Mouse (Mus musculus) thymus, postnatal 25 days (tissue): ENCODE measurements around the gene Mfsd2a.
A peak's percentile ranks its signal among the peaks of the same experiment; 100 is the strongest.

ENCODE experiments used
- DNase-seq: peaks from one replicate; pipeline ENCODE4 v3.0.0; 2022

The Mfsd2a gene

DNA sequence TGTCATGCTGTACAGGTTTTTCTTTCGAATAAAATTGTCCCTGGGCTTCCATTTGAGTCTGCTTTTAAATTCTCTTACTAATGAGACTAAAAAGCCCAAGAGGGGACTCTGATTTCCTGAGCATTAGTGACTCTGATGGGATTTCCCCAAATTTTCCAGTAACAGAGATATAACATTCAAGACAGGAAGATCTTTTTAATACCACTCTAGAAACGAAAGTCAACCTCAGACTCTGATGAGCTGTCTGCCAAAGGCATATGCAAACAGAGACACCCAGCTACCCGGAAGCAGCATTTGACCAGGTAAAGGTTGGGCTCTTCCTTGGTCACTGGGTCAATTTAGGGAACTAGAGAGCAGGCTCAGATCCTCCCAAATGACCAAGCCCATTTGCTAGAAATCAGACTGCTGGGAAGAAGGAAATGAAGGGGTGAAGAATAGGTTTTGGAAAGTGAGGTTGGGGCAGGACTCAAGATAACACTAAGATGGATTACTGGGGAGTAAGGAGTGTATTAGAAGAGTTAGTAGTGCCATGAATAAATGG, 27.9 kb downstream of the Mfsd2a start:
- peak; percentile 41 for DNase-seq

DNA sequence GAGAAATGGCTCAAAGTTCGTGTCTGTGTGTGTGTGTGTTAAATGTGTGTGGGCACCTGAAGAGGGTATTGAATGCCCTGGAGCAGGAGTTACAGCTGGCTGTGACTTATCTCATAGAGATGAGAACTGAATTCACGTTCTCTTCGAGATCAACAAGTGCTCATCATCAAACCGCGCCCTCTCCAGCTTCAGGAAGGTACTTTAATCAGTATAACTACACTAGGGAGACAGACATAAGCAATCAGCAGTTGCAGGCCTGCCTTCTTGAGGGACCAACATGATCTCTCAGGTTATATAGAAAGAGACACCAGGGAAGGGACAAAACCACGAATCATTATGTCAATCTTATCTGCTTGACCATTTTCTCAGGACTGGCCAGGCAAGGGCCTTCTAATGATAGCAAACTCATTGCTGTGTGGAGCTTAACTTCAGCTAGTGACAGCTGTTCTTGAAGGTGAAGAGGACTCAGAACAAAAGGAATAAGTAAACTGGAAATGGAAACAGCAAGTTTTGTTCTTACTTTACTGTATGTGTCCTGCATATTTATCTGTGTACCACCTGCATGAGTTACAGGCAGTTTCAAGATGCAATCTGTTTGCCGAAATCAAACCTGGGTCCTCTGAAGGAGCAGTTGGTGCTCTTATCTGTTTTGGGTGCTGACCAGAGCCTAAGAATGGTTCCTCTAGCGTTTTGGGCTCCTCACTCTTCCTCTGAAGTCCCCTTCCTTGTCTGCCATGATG, 28.6 kb downstream of the Mfsd2a start:
- peak; percentile 27 for DNase-seq

DNA sequence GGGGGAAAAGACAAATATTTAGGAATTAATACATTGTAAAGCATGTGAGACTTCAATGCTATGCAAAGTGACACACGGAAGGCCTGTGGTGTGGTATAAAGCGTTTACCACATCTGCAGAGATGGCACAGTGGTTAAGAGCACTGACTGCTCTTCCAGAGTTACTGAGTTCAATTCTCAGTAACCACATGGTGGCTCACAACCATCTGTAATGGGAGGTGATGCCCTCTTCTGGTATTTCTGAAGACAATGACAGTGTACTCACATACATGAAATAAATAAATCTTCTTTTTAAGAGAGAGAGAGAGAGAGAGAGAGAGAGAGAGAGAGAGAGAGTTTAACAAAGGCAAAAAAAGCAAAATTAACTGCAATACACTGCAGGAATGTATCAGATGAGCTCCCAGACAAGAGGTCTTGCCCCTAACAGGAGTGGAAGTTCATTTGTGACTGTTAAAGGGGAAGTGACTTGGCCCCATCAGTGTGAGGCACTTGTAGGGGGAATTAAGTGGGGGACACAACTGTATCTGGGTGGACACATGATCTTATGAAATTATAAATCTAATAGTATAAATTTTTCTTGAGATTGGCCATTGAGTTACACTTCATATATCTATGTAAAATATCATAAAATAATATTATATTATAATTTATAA, 29.9 kb downstream of the Mfsd2a start:
- DNase-seq, result no peak

DNA sequence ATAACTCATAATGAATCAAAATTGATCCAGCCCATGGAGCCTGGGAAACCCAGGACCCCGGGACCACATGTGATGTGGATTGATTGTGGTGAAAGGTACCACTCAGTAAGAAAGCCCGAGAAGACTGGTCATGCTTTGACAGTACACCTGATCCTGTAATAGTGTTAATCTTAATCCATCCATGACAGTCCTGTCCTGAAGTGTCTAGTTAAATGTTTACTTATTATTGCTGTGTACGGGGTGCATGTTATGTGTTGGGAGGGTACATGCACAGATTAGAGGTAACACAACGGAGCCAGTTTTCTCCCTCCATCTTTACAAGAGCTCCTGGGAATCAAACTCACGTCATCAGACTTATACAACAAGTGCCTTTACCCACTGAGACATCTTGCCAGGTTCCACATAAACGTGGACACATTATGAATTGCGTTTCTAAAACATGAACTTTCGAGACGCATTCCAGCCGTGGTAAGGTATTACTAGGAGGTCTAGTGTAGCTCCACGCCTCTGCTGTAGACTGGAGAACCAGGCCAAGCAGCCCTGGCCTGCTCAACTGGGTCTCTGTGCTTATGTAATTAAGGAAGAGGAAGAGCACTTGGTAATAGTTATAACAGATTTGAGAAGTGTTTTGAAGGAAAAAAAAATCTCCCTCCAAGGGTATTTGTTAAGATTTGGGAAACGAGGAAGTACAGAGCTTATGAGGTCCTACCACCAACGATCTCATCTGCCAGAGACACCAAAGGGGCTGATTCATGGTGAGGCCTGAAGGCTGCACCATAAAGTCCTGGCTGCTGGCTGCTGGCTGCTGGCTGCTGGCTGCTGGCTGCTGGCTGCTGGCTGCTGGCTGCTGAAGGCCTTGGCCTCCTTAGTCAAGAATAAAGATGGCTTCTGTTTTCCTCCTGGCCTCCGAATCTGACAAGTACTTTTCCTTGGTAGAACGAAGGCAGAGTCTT, 37.3 kb downstream of the Mfsd2a start:
- DNase-seq, result no peak

DNA sequence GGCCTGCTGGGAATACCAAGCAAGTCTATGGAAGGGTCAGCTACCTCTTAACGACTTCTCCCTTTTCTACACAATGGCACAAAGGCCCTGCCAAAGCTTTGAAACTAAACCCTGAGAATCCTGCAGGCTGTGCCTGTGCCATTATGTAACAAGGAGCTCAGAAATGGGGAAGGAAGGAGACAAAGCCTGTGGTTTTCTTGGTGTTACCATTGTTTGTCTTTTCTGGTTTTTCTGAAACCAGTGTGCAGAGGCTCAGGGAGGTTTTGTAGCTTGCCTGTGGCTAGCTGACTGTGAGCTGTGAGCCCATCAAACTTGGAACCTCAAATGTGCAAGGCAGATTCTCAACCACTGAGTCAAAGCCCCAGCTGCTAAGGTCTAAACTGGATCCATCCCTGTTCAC, 38.1 kb downstream of the Mfsd2a start:
- DNase-seq, result no peak

DNA sequence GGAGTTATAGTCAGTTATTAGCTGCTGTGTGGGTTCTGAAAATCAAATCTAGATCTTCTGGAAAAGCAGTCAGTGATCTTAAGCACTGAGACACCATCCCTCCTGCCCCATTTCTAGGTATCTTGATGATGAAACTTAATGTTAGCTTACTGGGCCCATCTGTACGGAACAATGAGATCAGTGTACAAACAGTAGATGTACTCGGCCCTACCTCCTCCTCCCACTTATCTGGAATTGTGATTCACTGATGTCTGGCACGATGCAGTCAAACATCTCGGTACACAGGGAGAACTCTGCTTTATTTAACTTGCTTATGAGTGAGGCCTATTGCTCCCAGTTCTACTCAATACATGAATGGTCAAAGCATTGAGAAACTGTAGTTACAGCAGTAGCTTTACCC, 45.0 kb downstream of the Mfsd2a start:
- no peak for DNase-seq

DNA sequence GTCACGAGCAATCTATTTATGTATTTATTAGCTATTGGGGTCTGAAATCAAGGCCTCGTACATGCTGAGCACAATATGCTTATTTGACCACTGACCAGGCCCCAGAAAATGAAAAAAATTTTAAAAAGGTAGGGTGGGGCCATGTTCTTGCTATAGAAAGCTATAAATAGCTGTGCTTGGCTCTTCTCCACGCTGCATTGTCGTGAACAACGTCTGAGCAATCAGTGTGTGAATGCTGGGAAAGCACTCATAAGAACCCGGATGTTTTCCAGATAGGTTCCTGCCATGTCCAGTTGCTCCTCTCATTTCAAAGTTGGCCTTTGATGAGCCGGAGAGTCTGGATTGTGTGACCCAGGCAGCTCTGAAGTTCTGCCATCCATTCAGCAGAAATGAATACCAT, 46.8 kb downstream of the Mfsd2a start:
- no peak for DNase-seq

DNA sequence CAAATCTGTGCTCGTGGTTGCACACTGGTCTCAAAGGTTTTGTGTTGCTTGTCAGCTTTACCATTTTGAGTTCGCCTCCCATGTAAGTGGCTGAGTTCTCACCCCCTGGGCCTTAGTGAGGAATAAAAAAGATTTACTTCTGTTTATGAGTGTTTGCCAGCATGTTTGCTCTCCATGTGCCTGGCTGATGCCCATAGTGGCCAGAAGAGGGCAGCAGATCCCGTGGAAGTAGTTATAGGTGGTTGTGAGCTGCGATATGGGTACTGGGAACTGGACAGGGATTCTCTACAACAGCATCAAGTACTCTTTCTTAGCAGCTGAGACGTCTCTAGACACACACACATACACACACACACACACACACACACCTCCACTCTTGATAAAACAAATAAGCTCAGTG, 48.4 kb downstream of the Mfsd2a start:
- no peak for DNase-seq

DNA sequence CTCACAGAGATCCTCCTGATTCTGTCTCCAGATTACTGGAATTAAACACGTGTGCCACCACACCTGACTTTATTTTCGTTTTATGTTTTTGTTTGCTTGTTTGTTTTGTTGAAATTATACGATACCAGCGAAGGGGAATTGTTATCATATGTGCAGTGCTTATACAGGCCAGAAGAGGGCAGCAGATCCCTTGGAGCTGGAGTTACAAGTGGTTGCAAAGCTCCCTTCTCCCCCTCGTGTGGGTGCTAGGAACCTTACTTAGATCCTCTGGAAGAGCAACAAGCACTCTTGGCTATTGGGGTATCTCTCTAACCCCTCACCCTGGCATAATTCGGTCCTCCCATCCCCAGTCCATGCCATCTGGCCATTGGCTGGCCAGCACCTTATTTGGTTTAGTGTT, 50.4 kb downstream of the Mfsd2a start:
- DNase-seq, result peak; percentile 43

DNA sequence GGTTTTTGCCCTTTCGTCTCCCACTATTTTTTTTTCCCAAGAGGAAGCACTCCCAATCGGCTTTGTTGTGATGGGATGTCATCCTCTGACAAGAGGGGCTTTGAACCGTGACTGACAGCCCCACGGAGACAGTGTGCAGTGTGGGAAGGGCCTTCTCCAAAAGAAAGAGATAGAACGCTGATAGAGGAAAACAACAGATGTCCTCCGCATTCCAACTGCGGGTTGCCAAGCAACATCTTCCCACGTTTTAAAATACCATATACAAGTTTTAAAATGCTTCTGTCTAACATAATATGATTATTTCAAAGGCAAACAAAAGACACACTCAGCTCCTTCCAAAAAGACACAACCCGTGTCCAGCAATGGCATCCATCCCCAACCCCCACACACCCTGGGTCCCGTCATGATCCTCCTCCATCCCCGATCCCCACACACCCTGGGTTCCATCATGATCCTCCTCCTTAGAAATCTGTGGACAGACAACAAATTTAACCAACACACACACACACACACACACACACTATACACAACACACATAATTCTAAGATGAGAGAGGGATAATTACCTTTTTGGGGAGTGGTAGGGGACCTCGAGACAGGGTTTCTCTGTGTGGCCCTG, 51.3 kb downstream of the Mfsd2a start:
- DNase-seq, result no peak

DNA sequence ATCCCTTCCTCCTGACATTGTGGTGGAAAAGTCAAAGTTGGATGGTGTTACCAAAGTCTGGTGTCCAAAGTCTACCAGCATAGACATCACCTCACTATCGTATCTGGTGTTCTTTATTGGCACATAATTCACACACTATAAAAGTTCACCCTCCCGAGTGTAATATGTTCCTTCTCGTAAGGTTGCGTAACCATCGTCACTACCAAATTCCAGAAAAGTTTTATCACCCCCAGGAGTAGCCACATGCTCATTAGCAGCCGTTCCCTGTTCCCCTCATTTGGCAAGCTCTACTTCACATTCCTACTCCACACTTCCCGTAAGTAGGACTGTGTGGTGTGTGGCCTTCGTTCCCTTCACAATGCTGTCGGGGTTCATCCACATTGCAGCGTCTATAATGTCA, 55.6 kb downstream of the Mfsd2a start:
- DNase-seq, result no peak

DNA sequence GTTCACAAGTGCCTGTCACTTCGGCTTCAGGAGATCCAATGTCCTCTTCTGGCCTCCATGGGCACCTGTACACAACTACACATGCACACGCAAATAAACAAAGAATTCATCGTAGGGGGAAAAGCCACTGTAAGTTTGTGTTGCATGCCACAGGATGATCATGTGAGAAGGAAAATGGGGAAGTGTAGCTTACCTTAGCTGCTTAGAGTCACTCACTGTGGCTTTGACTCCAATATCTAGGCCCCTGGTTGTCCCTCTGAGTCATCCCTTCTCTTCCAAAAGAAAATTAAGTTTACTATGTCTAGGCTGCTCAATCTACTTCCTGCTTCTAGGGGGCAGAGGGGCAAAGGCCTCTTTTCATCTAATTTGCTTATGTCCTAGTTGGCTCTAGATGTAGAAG, 57.3 kb downstream of the Mfsd2a start:
- no peak for DNase-seq

DNA sequence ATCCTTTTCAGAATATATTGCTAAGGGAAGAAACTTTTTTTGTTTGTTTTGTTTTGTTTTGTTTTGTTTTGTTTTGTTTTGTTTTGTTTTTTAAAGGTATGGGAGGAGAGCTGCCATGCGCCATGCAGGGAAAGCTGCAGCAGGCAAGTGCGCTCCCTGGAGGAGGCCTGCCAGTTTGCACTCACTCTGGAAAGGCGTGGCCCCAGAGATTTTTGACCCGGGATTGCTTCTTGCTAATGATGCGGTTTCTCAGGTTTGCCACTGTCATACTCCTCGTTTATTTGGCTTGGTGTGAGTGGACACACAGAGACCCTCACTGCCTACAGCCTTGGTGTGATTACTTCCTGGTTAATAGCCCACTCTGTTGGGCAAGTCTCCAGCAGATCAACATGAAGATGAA, 58.8 kb downstream of the Mfsd2a start:
- DNase-seq, result peak; percentile 23

DNA sequence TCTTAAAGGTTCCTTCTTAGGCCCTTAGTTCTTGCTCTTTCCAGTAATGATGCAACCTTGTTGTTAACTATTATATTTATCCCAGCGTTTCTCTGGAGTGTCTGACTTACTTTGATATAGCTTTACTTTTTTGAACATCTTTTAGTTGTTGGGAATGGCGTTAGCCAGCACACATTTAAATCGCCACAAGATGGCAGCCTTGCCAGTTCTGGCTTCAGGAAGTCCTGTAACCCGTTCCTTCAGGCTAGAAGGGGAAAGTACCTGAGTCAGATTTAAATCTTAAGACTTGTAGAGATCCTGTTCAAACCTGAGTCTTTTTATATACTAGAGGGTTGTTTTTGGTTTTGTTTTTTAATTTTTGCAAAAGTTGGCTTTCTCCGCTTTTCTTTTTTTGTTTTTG, 62.7 kb downstream of the Mfsd2a start:
- peak; percentile 72 for DNase-seq

DNA sequence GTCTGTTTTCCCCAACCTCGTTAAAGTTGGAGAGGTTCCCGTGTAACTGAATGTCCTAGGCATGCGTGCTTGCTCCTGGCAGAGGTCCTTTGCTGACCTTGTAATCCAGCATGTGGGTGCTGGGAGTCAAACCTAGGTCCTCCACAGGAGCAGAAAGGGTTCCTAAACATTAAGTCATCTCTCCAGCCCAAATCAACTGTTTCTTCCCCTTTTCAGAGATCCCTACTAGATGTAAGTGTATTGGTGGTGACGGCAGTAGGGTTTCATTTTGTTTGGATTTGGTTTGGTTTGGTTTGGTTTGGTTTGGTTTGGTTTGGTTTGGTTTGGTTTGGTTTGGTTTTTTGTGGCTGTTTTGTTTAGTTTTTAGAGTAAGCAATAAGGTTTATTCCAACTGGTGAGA, 63.2 kb downstream of the Mfsd2a start:
- DNase-seq, result no peak
